Mouse (Mus musculus) limb, embryonic 12.5 days (tissue): ENCODE results near the gene Olfr1352. TPM values are rescaled to one million over a fixed set of nuclear protein-coding genes. Genes with fewer than 3 reads are reported as not detected.
"Not testable (repeated sequence)": the region's sequence is repeated elsewhere in the genome, so short reads cannot be mapped to it uniquely, and the experiment has no call there.

ENCODE experiments used
- ATAC-seq: fragments of 200-750 bp; cut with Nextera tagmentation; 2 replicates; pipeline ENCODE4 v1.8.0; 2017; ENCODE audit warnings: low read depth, moderate TSS enrichment; ENCODE audit not compliant: insufficient number of reproducible peaks, insufficient read depth, low FRiP score, low TSS enrichment
- H3K27ac ChIP-seq: fragments of 300-500 bp; sonication (generic); 2 replicates; pipeline ENCODE4 v1.5.1; 2016; ENCODE audit warnings: mild to moderate bottlenecking, moderate library complexity
- H3K27me3 ChIP-seq: fragments of 300-500 bp; sonication (generic); 2 replicates; pipeline ENCODE4 v1.6.1; 2016; ENCODE audit warnings: mild to moderate bottlenecking, moderate library complexity
- H3K36me3 ChIP-seq: fragments of 300-500 bp; sonication (generic); 2 replicates; pipeline ENCODE4 v1.6.1; 2016; ENCODE audit warnings: mild to moderate bottlenecking, moderate library complexity
- H3K4me1 ChIP-seq: fragments of 300-500 bp; sonication (generic); replicated peaks from 2 replicates; pipeline ENCODE4 v1.6.1; 2016
- H3K4me2 ChIP-seq: fragments of 300-500 bp; sonication (generic); 2 replicates; pipeline ENCODE4 v1.6.1; 2016; ENCODE audit warnings: mild to moderate bottlenecking, moderate library complexity
- H3K4me3 ChIP-seq: fragments of 300-500 bp; sonication (generic); replicated peaks from 2 replicates; pipeline ENCODE4 v1.5.1; 2016; ENCODE audit warnings: mild to moderate bottlenecking
- H3K9ac ChIP-seq: fragments of 300-500 bp; sonication (generic); replicated peaks from 2 replicates; pipeline ENCODE4 v1.6.1; 2016; ENCODE audit warnings: mild to moderate bottlenecking, moderate library complexity
- H3K9me3 ChIP-seq: fragments of 300-500 bp; sonication (generic); 2 replicates; pipeline ENCODE4 v1.6.1; 2016; ENCODE audit warnings: mild to moderate bottlenecking, moderate library complexity
- WGBS: fragments of 180-500 bp; shearing (Covaris S2); methylation state at CpG from one replicate; pipeline ENCODE4 v1.1.7; 2016; 5-methylcytosine and 5-hydroxymethylcytosine counted together
- polyA plus RNA-seq: library from polyadenylated mRNA; unstranded; fragments of >200 nt; fragmentation: Nextera tagmentation; extraction: Ambion mirVana; gene quantifications from 2 replicates; pipeline ENCODE4 v1.2.1, GENCODE M21; 2016

Gene Olfr1352
- polyA plus RNA-seq: not detected in 2 replicates

GRCm38 (mm10) chr10:78980750-78981149 lies at the start of gene Olfr1352:
TSS of gene Olfr1352 (plus strand) at chr10:78981050.
- no peaks in the 10 kb centered on the region for H3K27me3 ChIP-seq
- H3K9me3 ChIP-seq: no peaks in the 10 kb centered on the region
- H3K4me1 ChIP-seq: no peaks in the 10 kb centered on the region
- H3K4me2 ChIP-seq: no peak within 1 kb of the TSS
- H3K9ac ChIP-seq: no peak within 1 kb of the TSS
- no peak within 1 kb of the TSS for H3K4me3 ChIP-seq
- no peak within 1 kb of the TSS for H3K27ac ChIP-seq
- ATAC-seq: no peak
- H3K36me3 ChIP-seq: no peaks in the 10 kb centered on the region

- H3K4me1 ChIP-seq, ATAC-seq, H3K27me3 ChIP-seq, H3K27ac ChIP-seq, H3K9ac ChIP-seq, H3K36me3 ChIP-seq, H3K4me2 ChIP-seq, H3K4me3 ChIP-seq, H3K9me3 ChIP-seq: not testable (repeated sequence)
- 89% methylated on average over 1 of the region's 1 CpGs for WGBS
Measured at GRCm38 (mm10) chr10:78950336-78950735, 30.5 kb upstream of the Olfr1352 start, which contains the start of gene Olfr8. TSS of gene Olfr8 (plus strand) at chr10:78950636.

GRCm38 (mm10) chr10:78963009-78963408 lies 17.8 kb upstream of the Olfr1352 start, which contains the start of gene Olfr1353:
TSS of gene Olfr1353 (plus strand) at chr10:78963309.
- not testable (repeated sequence) for H3K4me1 ChIP-seq, H3K27me3 ChIP-seq, ATAC-seq, H3K27ac ChIP-seq, H3K36me3 ChIP-seq, H3K9me3 ChIP-seq, H3K4me2 ChIP-seq, H3K4me3 ChIP-seq, H3K9ac ChIP-seq

GRCm38 (mm10) chr10:79012172-79012571 lies 31.3 kb downstream of the Olfr1352 start, which contains the start of gene Olfr1351:
TSS of gene Olfr1351 (plus strand) at chr10:79012472.
- Histone ChIP-seq H3K27me3 (no peaks in the 10 kb centered on the region), H3K4me3 (no peak within 1 kb of the TSS), H3K36me3 (no peaks in the 10 kb centered on the region), H3K4me2 (no peak within 1 kb of the TSS), H3K9ac (no peak within 1 kb of the TSS), H3K4me1 (no peaks in the 10 kb centered on the region), H3K27ac (no peak within 1 kb of the TSS), H3K9me3 (0 out of 2 replicates have a peak, but pooled peaks cover 4% of the 10 kb centered on the region)
- ATAC-seq: no peak
- WGBS: 72% methylated on average over 1 of the region's 1 CpGs

- H3K4me1 ChIP-seq: no peaks in the 10 kb centered on the region
- H3K27me3 ChIP-seq: no peaks in the 10 kb centered on the region
- H3K4me2 ChIP-seq: no peak within 1 kb of the TSS
- H3K36me3 ChIP-seq: no peaks in the 10 kb centered on the region
- no peak within 1 kb of the TSS for H3K4me3 ChIP-seq
- peaks cover 4% of the 10 kb centered on the region; the same call in 1 of the 2 replicates for H3K9me3 ChIP-seq
- no peak within 1 kb of the TSS for H3K9ac ChIP-seq
- no peak within 1 kb of the TSS for H3K27ac ChIP-seq
- ATAC-seq: no peak
Measured at GRCm38 (mm10) chr10:79028441-79028840, 47.6 kb downstream of the Olfr1352 start, which contains the start of gene Olfr57. TSS of gene Olfr57 (plus strand) at chr10:79028741.

Other genes starting within 250 kb of the Olfr1352 start
- 0.11 and 0.27 TPM in 2 replicates for gene Ccdc105, start 228.0 kb upstream of the Olfr1352 start, polyA plus RNA-seq
- gene Slc1a6, start 200.6 kb upstream of the Olfr1352 start, polyA plus RNA-seq: 1.2 and 1.5 TPM in 2 replicates
- not detected in 2 replicates for gene Olfr1356, start 128.9 kb upstream of the Olfr1352 start, polyA plus RNA-seq
- gene Olfr1355, start 105.5 kb upstream of the Olfr1352 start, polyA plus RNA-seq: not detected in 2 replicates
- not detected in 2 replicates for gene Olfr1354, start 67.9 kb upstream of the Olfr1352 start, polyA plus RNA-seq
- gene Olfr8, start 30.4 kb upstream of the Olfr1352 start, polyA plus RNA-seq: not detected in 2 replicates
- not detected in 2 replicates for gene Olfr1353, start 17.7 kb upstream of the Olfr1352 start, polyA plus RNA-seq
- not detected in 2 replicates for gene Olfr1351, start 31.4 kb downstream of the Olfr1352 start, polyA plus RNA-seq
- gene Olfr57, start 47.7 kb downstream of the Olfr1352 start, polyA plus RNA-seq: 0.13 TPM in 1 of 2 replicates, not detected in the other
- gene 2610008E11Rik, start 116.5 kb downstream of the Olfr1352 start, polyA plus RNA-seq: 51.1 and 54.9 TPM in 2 replicates
- not detected in 2 replicates for gene Vmn2r80, start 167.7 kb downstream of the Olfr1352 start, polyA plus RNA-seq